Mouse (Mus musculus) forebrain, embryonic 12.5 days (tissue): ENCODE data around the gene Fgfr2. TPM values are rescaled to one million over a fixed set of nuclear protein-coding genes. Genes with fewer than 3 reads are reported as not detected.

Source experiments
- ATAC-seq: fragments of 200-750 bp; cut with Nextera tagmentation; 2 replicates; pipeline ENCODE4 v1.8.0; 2017; ENCODE audit warnings: moderate TSS enrichment; ENCODE audit not compliant: low FRiP score
- H3K27ac ChIP-seq: fragments of 300-500 bp; sonication (generic); 2 replicates; pipeline ENCODE4 v1.5.1; 2016; ENCODE audit warnings: mild to moderate bottlenecking
- H3K27me3 ChIP-seq: fragments of 300-500 bp; sonication (generic); 2 replicates; pipeline ENCODE4 v1.6.1; 2016; ENCODE audit warnings: mild to moderate bottlenecking
- H3K36me3 ChIP-seq: fragments of 300-500 bp; sonication (generic); replicated peaks from 2 replicates; pipeline ENCODE4 v1.6.1; 2016; ENCODE audit warnings: mild to moderate bottlenecking
- H3K4me1 ChIP-seq: fragments of 300-500 bp; sonication (generic); 2 replicates; pipeline ENCODE4 v1.6.1; 2016
- H3K4me2 ChIP-seq: fragments of 300-500 bp; sonication (generic); 2 replicates; pipeline ENCODE4 v1.6.1; 2016; ENCODE audit warnings: mild to moderate bottlenecking, moderate library complexity
- H3K4me3 ChIP-seq: fragments of 300-500 bp; sonication (generic); replicated peaks from 2 replicates; pipeline ENCODE4 v1.5.1; 2016; ENCODE audit warnings: mild to moderate bottlenecking
- H3K9ac ChIP-seq: fragments of 300-500 bp; sonication (generic); 2 replicates; pipeline ENCODE4 v1.6.1; 2016; ENCODE audit warnings: mild to moderate bottlenecking
- H3K9me3 ChIP-seq: fragments of 300-500 bp; sonication (generic); 2 replicates; pipeline ENCODE4 v1.6.1; 2016
- WGBS: fragments of 180-500 bp; shearing (Covaris S2); methylation state at CpG from one replicate; pipeline ENCODE4 v1.1.7; 2016; 5-methylcytosine and 5-hydroxymethylcytosine counted together
- polyA plus RNA-seq: library from polyadenylated mRNA; unstranded; fragments of >200 nt; fragmentation: Nextera tagmentation; extraction: Ambion mirVana; gene quantifications from 2 replicates; pipeline ENCODE4 v1.2.1, GENCODE M21; 2016

The Fgfr2 gene
- polyA plus RNA-seq, 1 experiment from 2014 or later = 89.6 TPM

GRCm38 (mm10) chr7:130834958-130835861 lies 2287.9 kb downstream of the Fgfr2 start:
- WGBS = 4% methylated on average over 18 of the region's 18 CpGs
- H3K9ac ChIP-seq = no peak overlapping the region; the same call in 1 of the 2 replicates

GRCm38 (mm10) chr7:130834299-130834698 lies 2288.9 kb downstream of the Fgfr2 start:
- H3K27me3 ChIP-seq = peaks cover 78% of the 10 kb centered on the region
- H3K9ac ChIP-seq = no peak overlapping the region
- no peaks in the 10 kb centered on the region for H3K36me3 ChIP-seq
- no peak overlapping the region for H3K27ac ChIP-seq
- ATAC-seq = peak; percentile 96
- WGBS = 11% methylated on average over 21 of the region's 21 CpGs
- no peaks in the 10 kb centered on the region for H3K9me3 ChIP-seq
- peaks cover 43% of the 10 kb centered on the region for H3K4me1 ChIP-seq
- H3K4me2 ChIP-seq = no peak overlapping the region
- no peak overlapping the region for H3K4me3 ChIP-seq

More at GRCm38 (mm10) chr7:130834958-130835861, 2287.9 kb downstream of the Fgfr2 start:
- no peaks in the 10 kb centered on the region for H3K9me3 ChIP-seq
- no peak overlapping the region for H3K27ac ChIP-seq
- peaks cover 43% of the 10 kb centered on the region for H3K4me1 ChIP-seq
- no peaks in the 10 kb centered on the region for H3K36me3 ChIP-seq
- no peak overlapping the region for H3K4me3 ChIP-seq
- ATAC-seq = no peak
- H3K4me2 ChIP-seq = no peak overlapping the region; the same call in 1 of the 2 replicates
- H3K27me3 ChIP-seq = peaks cover 84% of the 10 kb centered on the region

- H3K9ac ChIP-seq = no peak overlapping the region
- H3K9me3 ChIP-seq = no peaks in the 10 kb centered on the region
- no peak overlapping the region for H3K27ac ChIP-seq
- no peak overlapping the region for H3K4me2 ChIP-seq
- peaks cover 21% of the 10 kb centered on the region for H3K4me1 ChIP-seq
- H3K27me3 ChIP-seq = peaks cover 53% of the 10 kb centered on the region
- no peak for ATAC-seq
- whole genome bisulfite sequencing = 92% methylated on average over 5 of the region's 5 CpGs
- H3K4me3 ChIP-seq = no peak overlapping the region
- no peaks in the 10 kb centered on the region for H3K36me3 ChIP-seq
These were observed 2291.6 kb downstream of the Fgfr2 start for GRCm38 (mm10) chr7:130831586-130831985.

- H3K36me3 ChIP-seq = no peaks in the 10 kb centered on the region
- WGBS = 86% methylated on average over 10 of the region's 10 CpGs
- no peaks in the 10 kb centered on the region for H3K4me1 ChIP-seq
- ATAC-seq = no peak
- no peak overlapping the region for H3K9ac ChIP-seq
- no peaks in the 10 kb centered on the region for H3K9me3 ChIP-seq
- H3K27ac ChIP-seq = no peak overlapping the region
- H3K27me3 ChIP-seq = peaks cover 29% of the 10 kb centered on the region
- H3K4me3 ChIP-seq = no peak overlapping the region
- no peak overlapping the region for H3K4me2 ChIP-seq
These were observed 2294.7 kb downstream of the Fgfr2 start for GRCm38 (mm10) chr7:130828475-130828874.

GRCm38 (mm10) chr7:130827844-130828403 lies 2295.2 kb downstream of the Fgfr2 start:
- 96% methylated on average over 9 of the region's 9 CpGs for WGBS

GRCm38 (mm10) chr7:130827431-130827830 lies 2295.7 kb downstream of the Fgfr2 start:
- no peaks in the 10 kb centered on the region for H3K4me1 ChIP-seq
- no peaks in the 10 kb centered on the region for H3K9me3 ChIP-seq
- no peak overlapping the region for H3K9ac ChIP-seq
- no peak overlapping the region for H3K4me3 ChIP-seq
- no peak overlapping the region for H3K4me2 ChIP-seq
- peaks cover 18% of the 10 kb centered on the region for H3K27me3 ChIP-seq
- ATAC-seq = no peak
- 66% methylated on average over 3 of the region's 3 CpGs for WGBS
- H3K27ac ChIP-seq = no peak overlapping the region
- H3K36me3 ChIP-seq = no peaks in the 10 kb centered on the region

More at GRCm38 (mm10) chr7:130827844-130828403, 2295.2 kb downstream of the Fgfr2 start:
- Histone ChIP-seq H3K27me3 (peaks cover 23% of the 10 kb centered on the region), H3K4me1 (no peaks in the 10 kb centered on the region), H3K4me3 (no peak overlapping the region), H3K36me3 (no peaks in the 10 kb centered on the region), H3K4me2 (no peak overlapping the region), H3K9me3 (no peaks in the 10 kb centered on the region), H3K9ac (no peak overlapping the region), H3K27ac (no peak overlapping the region)
- ATAC-seq = no peak

- Histone ChIP-seq H3K9me3 (no peaks in the 10 kb centered on the region), H3K4me3 (no peak overlapping the region), H3K27ac (no peak overlapping the region), H3K4me1 (no peaks in the 10 kb centered on the region), H3K9ac (no peak overlapping the region), H3K27me3 (peaks cover 9% of the 10 kb centered on the region; the same call in 1 of the 2 replicates), H3K36me3 (no peaks in the 10 kb centered on the region), H3K4me2 (no peak overlapping the region)
- WGBS = 78% methylated on average over 3 of the region's 3 CpGs
- no peak for ATAC-seq
These were observed 2296.8 kb downstream of the Fgfr2 start for GRCm38 (mm10) chr7:130826343-130826742.

- Histone ChIP-seq H3K4me3 (no peak overlapping the region), H3K9ac (no peak overlapping the region), H3K4me1 (no peaks in the 10 kb centered on the region), H3K4me2 (no peak overlapping the region), H3K27me3 (peaks cover 8% of the 10 kb centered on the region; the same call in 1 of the 2 replicates), H3K9me3 (no peaks in the 10 kb centered on the region), H3K27ac (no peak overlapping the region), H3K36me3 (no peaks in the 10 kb centered on the region)
- ATAC-seq = no peak
- 86% methylated on average over 9 of the region's 9 CpGs for WGBS
These were observed 2299.2 kb downstream of the Fgfr2 start for GRCm38 (mm10) chr7:130823992-130824391.

GRCm38 (mm10) chr7:130819624-130820023 lies 2303.5 kb downstream of the Fgfr2 start:
- no peak overlapping the region for H3K9ac ChIP-seq
- no peaks in the 10 kb centered on the region for H3K9me3 ChIP-seq
- no peak for ATAC-seq
- no peaks in the 10 kb centered on the region for H3K36me3 ChIP-seq
- H3K4me2 ChIP-seq = no peak overlapping the region
- H3K27ac ChIP-seq = no peak overlapping the region
- no peaks in the 10 kb centered on the region for H3K4me1 ChIP-seq
- no peak overlapping the region for H3K4me3 ChIP-seq
- 75% methylated on average over 10 of the region's 10 CpGs for WGBS
- peaks cover 5% of the 10 kb centered on the region; the same call in 1 of the 2 replicates for H3K27me3 ChIP-seq

- no peaks in the 10 kb centered on the region for H3K9me3 ChIP-seq
- no peak overlapping the region for H3K4me3 ChIP-seq
- ATAC-seq = no peak
- H3K4me2 ChIP-seq = no peak overlapping the region
- H3K9ac ChIP-seq = no peak overlapping the region
- H3K27ac ChIP-seq = no peak overlapping the region
- WGBS = 90% methylated on average over 5 of the region's 5 CpGs
- H3K27me3 ChIP-seq = peaks cover 5% of the 10 kb centered on the region; the same call in 1 of the 2 replicates
- H3K36me3 ChIP-seq = no peaks in the 10 kb centered on the region
- H3K4me1 ChIP-seq = no peaks in the 10 kb centered on the region
These were observed 2304.3 kb downstream of the Fgfr2 start for GRCm38 (mm10) chr7:130818813-130819212.

GRCm38 (mm10) chr7:130816243-130816642 lies 2306.9 kb downstream of the Fgfr2 start:
- WGBS = 81% methylated on average over 7 of the region's 7 CpGs
- Histone ChIP-seq H3K9ac (no peak overlapping the region), H3K4me1 (no peaks in the 10 kb centered on the region), H3K36me3 (no peaks in the 10 kb centered on the region), H3K9me3 (no peaks in the 10 kb centered on the region), H3K27ac (no peak overlapping the region), H3K4me2 (no peak overlapping the region), H3K4me3 (no peak overlapping the region), H3K27me3 (peaks cover 5% of the 10 kb centered on the region; the same call in 1 of the 2 replicates)
- no peak for ATAC-seq

GRCm38 (mm10) chr7:130815601-130816000 lies 2307.5 kb downstream of the Fgfr2 start:
- peaks cover 5% of the 10 kb centered on the region; the same call in 1 of the 2 replicates for H3K27me3 ChIP-seq
- no peak overlapping the region for H3K9ac ChIP-seq
- no peak for ATAC-seq
- no peaks in the 10 kb centered on the region for H3K36me3 ChIP-seq
- no peaks in the 10 kb centered on the region for H3K4me1 ChIP-seq
- H3K4me2 ChIP-seq = no peak overlapping the region
- no peaks in the 10 kb centered on the region for H3K9me3 ChIP-seq
- 96% methylated on average over 10 of the region's 10 CpGs for WGBS
- no peak overlapping the region for H3K4me3 ChIP-seq
- no peak overlapping the region for H3K27ac ChIP-seq
